Mouse (Mus musculus): ENCODE results near the gene Dio3. TPM values are rescaled to one million over a fixed set of nuclear protein-coding genes. Genes with fewer than 3 reads are reported as not detected.

Dio3 gene
- not detected for polyA plus RNA-seq (2017; shearing (Covaris generic))

- ATAC-seq: no peak
These were observed at the start of gene Dio3 for GRCm38 (mm10) chr12:110278853-110279252. TSS of gene Dio3 (plus strand) at chr12:110279068.

- ATAC-seq: no peak
These were observed 48.6 kb upstream of the Dio3 start for GRCm38 (mm10) chr12:110230296-110230695.

DNA sequence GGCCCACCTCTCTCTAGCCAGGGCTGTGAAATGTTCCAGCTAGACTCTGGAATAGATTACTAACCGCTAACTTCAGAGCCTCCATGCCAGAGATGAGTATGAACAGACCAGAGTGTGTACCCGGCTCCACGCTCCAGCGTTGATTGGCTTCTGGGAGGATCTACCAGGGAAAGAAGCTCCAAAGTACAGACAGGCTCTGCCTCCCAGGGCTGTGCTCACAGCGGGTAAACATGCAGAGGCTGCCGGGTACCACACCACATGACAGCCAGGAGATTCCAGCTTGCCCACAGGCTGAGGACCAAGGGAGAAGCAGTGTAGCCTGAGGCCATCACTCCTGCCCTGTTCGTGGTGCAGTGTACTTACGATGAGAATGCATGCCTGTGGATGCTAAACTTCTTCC, 48.1 kb upstream of the Dio3 start:
- ATAC-seq: no peak

GRCm38 (mm10) chr12:110231709-110232600, 46.9 kb upstream of the Dio3 start:
- no peak for ATAC-seq

DNA sequence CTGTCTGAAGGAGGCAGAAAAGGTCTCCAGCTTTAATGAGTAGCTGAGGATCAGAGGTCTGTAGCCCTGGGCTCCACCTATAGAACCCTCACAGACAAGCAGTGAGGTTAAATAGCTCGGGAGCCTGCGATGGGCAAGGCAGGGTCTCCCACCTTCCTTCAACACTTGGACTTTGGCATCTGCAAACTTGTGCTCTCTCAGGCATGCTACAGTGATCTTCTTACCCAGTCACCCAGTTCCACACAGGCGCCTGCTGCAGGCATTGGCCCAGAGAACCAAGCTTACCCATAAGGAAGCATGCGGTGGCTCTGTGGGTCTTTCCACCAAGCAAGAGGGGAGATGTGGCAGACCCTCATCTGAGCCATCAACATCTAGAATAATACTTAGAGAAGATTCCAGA, 43.0 kb upstream of the Dio3 start:
- ATAC-seq: no peak

DNA sequence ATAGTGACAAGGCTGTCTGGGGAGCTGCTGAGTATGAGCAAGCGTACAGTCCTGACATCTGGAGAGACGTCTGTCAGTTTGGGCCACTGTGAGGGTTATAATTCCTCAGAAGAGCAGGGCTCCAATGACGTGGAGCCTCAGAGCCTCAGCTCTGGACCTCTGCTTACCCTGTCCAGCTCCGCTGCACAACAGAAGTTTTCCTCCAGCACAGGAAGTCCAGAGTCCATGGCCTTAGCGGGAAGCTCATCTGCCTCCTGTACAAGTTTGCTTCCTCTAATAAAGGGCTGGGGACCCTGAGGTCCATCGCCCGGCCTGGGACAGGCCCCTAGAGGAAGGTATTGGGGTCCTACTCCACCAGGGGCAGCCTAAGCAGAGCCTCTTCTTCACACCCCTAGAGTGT, 41.8 kb upstream of the Dio3 start:
- no peak for ATAC-seq

DNA sequence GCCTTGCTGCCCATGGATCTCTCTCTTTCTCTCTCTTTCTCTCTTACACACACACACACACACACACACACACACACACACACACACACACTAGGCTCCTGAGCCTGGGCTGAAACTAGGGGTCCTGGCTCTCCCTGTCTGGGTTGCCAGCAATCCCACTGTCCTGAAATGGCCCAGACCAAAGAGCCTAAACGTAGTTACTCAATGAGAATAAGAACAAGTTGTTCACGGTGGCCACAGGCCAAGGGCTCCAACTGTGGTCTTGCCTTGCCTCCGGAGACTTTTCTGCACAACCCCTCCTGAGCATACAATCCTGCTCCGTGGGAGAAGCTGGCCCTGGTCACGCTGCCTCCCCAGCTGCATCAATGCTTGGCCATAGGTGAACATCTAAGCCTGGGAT, 39.5 kb upstream of the Dio3 start:
- no peak for ATAC-seq

DNA sequence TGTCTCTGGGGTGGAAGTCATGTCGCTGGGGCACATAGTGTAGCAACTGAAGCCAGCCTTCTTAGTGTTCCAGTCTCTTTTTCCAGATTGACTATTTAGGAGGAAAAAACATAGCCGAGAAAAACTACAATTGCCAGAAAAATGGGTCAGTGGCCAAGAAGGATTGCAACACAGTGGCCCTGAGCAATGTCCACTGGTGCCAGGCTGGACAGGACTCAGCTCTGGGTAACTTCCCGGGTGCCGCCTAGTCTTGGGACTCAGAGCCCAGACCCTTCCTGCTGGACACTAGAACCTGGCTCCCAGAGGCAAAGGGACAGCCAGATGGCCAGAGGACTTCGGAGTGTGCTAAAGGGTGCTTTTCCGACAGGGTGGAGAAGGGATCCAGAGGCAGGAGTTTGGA, 34.3 kb upstream of the Dio3 start:
- ATAC-seq: no peak

DNA sequence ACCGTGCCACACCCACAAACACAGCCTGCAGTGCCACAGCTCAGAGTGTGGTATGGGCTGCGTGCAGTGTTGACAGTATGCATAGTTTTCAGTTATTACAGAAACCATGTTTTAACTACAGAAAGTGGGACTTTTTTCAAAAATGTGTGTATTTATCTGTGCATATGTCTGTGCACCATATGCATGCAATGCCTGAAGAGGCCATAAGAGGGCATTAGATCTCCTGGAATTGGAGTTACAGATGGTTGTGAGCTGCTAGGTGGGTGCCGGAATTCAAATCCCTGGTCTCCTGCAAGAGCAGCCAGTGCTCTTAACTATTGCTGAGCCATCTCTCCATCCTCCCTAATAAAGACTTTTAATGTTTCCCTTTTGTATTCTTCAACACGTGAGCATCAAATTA, 33.4 kb upstream of the Dio3 start:
- no peak for ATAC-seq

- no peak for ATAC-seq
These were observed 26.7 kb upstream of the Dio3 start for GRCm38 (mm10) chr12:110252163-110252575.

- no peak for ATAC-seq
These were observed 23.1 kb upstream of the Dio3 start for GRCm38 (mm10) chr12:110255731-110256130.

- ATAC-seq: no peak
These were observed 22.2 kb upstream of the Dio3 start for GRCm38 (mm10) chr12:110256478-110257220.

DNA sequence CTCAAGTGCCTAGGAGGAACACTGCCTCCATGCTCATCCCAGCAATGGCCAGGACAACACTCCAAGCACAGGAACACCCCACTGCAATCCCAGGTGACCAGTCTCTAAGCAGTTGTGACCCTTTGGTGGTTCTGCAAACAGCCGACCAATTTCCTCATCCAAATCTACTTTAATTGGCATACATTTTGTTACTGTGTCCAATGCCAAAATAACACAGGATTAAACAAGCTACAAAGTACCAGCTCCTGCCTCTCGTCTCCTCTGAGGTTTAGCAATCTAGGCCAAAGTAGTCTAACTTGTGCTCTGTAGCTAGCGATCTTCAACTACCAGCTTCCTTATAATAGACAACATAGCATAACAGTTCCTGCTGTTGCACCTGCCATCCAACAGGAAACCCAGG, 10.6 kb upstream of the Dio3 start:
- no peak for ATAC-seq

GRCm38 (mm10) chr12:110269686-110270085, 9.2 kb upstream of the Dio3 start:
- ATAC-seq: no peak

DNA sequence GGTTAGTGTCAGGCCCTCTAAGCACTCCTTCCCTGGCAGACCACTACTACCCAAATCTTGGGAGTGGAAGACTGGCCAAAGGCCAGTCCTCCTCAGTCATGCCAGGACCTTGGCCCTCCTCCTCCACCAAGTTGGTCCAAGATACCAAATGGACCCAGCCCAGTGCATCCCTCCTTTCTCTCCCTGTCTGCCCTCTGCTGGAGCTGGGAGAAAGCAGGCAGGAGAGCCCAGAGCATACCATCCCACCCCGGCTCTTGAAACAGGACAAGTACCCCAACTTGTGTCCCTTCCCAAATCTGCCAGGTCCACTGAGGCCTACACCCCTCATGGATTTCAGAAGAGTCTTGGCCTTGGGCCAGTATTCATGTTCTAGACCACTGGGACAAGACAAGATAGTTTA, 2.8 kb upstream of the Dio3 start:
- no peak for ATAC-seq

GRCm38 (mm10) chr12:110277259-110277964, 1.5 kb upstream of the Dio3 start:
- ATAC-seq: no peak

- no peak for ATAC-seq
These were observed 932 bp upstream of the Dio3 start for GRCm38 (mm10) chr12:110277965-110278307.

GRCm38 (mm10) chr12:110280373-110280772, 1.5 kb downstream of the Dio3 start:
- no peak for ATAC-seq

- no peak for ATAC-seq
These were observed 4.9 kb downstream of the Dio3 start for GRCm38 (mm10) chr12:110283792-110284191.

DNA sequence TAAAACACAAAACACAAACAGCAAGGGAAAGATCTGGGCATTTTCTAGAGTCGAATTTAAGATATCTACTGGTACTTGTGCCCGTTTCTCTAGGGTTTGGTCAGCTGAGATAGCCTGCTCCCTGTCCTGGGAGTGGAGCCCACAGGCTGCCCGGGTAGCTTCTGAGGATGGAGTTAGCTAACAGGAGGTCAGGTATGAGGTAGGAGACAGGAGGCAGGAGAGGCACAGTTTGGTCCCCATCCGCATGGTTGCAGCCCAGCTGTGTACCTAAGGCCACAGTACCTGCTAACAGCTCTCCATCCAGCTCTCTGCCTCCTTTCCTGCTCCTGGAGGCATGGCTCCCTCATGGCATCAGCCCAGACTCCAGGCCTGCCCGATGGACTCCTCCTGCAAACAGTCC, 13.9 kb downstream of the Dio3 start:
- ATAC-seq: no peak

GRCm38 (mm10) chr12:110294891-110295290, 16.0 kb downstream of the Dio3 start:
- ATAC-seq: no peak

DNA sequence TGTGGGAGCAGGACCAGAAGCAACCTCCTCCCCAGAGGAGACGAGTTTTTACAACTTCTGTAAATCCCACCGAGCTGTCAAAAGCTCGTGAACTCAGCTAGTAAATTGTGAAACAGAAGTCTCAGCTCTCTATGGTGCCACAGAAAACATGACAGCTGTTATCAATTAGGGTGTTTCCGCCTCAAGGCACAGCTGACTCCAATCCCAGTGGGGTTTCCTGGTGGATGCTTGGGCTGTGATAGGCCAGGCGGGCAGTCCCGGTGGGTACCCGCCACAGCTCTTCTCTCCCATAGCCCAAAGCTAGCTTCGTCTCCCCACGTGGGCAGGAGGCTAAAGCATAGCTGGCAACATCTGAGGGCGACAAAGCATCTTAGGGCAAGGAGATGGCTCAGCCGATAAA, 19.8 kb downstream of the Dio3 start:
- ATAC-seq: no peak

DNA sequence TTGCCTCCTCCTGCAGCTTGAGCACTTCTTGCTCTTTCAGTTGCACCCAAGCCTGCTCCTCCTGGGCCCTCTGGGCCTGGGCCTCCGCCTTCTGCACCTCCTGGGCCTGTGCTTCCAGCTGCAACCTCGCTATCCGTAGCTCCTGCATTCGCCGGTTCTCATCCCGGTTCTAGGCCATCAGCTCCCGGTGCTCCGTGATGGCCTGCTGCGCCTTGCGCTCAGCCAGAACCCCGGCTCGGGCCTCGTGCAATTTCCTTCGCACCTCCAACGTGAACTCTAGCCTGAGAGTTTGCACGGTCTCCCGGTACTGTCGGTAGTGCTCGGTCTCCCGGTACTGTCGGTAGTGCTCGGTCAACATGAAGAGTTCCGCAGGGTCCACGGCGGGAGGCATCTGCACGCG, 40.8 kb downstream of the Dio3 start:
- ATAC-seq: no peak

Data from activated CD4-positive, CD25-positive, alpha-beta regulatory T cell, adult 4 months (primary cell).